Mouse (Mus musculus) frontal cortex, adult 2 months (tissue): ENCODE results near the gene Hectd4. TPM values are rescaled to one million over a fixed set of nuclear protein-coding genes. Genes with fewer than 3 reads are reported as not detected.

Source experiments
- DNase-seq, 2 experiments: peaks; one replicate each; pipeline ENCODE4 v3.0.0; 2022; ENCODE audit warnings: low spot score in 1 of 2; ENCODE audit errors: extremely low spot score in 1 of 2
- polyA plus RNA-seq: library from polyadenylated mRNA; depleted of rRNA; stranded (reverse); fragments of >200 nt; gene quantifications from 2 replicates; pipeline ENCODE4 v1.2.3, GENCODE M21; 2012

Gene Hectd4
- polyA plus RNA-seq, 1 experiment, result 77.4 TPM

DNA sequence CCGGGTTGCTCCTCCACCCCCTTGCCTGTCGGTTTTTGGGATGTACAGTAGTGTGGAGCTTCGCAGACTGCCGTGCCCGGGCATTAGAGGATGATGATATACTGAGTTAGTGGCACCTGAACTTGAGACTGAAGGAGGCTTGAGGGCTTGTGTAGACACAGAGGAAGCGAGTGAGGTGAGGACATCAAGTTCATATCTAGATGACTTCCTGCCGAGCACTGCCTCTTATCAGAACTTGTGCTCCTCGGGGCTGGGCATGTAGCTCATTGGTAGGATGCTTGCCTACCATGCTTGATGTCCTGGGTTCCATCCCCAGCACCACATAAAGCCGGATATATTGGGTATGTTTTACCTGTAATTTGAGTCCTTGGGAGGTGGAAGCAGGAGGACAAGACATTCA is 10.8 kb downstream of the Hectd4 start:
- DNase-seq, result no peak

DNA sequence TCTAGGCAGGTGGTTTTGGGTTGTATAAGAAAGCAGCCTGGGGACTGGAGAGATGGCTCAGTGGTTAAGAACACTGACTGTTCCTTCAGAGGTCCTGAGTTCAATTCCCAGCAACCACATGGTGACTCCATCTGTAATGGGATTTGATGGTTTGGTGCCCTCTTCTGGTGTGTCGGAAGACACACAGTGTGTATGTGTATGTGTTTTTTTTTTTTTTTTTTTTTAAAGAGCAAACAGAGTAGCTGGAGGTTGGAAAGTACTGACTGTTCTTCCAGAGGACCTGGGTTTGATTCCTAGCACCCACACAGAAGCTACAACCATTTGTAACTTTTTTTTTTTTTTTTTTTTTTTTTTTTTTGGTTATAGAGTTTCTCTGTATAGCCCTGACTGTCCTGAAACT is 12.8 kb downstream of the Hectd4 start:
- no peak for DNase-seq

DNA sequence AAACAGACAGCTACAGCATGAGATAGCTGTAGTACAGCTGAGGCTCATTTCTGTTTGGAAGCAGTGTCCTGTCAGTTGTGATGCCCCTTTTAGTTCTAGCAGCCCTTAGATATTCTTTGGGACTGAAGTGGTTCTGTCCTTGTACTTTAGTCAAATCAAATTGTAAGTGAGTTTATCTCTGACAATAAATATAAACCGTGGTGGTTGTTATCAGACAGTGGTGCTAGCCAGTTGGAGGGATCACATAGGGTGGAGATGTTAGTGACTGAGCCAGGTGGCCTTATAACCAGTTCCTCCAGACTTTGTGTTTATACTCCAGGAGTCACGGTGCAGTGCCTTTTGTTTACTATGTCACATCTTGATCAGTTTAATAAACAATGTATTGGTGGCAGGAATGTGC is 13.7 kb downstream of the Hectd4 start:
- no peak for DNase-seq

DNA sequence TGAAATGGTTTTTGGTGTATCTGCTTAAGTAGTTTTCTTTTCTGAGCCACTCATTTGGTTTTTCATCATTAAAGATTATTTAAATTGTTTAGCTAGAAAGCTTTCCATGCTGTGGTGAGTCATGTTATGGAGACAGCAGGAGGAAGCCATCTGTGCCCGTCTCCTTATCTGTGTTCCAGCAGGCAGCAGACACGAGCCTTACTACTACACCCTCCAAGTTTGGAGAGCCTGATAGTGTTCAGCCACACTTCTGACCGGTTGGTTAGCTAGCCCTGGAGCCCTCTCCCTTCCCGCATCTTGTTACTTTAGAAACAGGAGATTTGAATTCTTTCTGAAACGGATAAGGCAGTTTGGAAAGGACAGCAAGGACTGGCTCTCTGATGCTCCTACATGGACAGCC is 16.2 kb downstream of the Hectd4 start:
- peak; percentile 61 to 74 for DNase-seq

DNA sequence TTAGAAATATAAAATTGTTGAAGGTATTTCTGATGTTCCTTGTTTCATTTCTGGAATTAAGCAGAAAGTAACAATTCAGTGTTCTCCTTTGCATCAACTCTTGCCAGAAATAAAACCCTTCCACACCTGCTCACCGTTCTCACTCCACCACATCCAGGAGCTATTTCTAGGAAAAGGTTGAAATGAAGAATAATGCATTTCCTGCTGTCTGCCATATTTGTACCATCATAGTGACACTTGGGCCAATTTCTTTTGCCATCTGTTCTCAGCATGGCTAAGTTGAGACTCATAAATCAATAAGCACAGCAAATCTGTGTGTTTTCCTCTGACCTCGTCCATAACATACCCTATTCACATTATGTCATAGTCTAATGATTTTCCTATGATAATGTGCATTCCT is 18.2 kb downstream of the Hectd4 start:
- DNase-seq, result no peak

DNA sequence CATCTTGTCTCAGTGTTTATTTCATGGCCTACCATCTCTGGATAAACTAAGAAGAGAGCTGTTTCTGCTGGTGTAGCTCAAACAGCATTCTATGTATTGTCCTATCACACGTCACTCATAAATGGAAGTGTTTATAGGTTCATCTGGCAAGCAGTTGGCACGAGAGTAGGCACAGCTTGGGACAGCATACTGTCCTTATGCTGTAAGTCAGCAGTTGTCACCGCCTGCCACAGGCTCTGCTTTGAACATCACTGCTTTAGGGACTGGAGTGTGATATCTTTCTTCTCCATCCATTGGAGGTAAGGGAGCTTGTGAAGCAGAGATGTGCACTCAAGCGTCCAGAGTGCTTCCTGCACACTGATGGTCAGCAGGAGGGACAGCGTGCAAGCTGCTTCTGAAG is 19.8 kb downstream of the Hectd4 start:
- no peak for DNase-seq

DNA sequence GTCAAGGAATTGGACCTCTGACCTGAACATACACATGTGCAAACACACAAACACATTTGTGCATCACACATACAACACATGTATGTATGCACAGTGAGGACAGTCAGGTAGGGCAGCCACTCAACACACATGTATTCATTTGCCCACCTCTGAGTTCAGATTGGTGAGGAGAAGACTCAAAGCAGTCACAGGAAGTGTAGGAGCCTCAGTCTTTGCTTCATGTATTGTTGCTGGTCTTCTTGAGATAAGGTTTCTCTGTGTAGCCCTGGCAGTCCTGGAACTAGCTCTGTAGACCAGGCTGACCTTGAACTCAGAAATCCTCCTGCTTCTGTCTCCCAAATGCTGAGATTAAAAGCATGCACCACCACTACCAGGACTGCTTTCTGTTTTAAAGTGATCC is 21.2 kb downstream of the Hectd4 start:
- no peak for DNase-seq

DNA sequence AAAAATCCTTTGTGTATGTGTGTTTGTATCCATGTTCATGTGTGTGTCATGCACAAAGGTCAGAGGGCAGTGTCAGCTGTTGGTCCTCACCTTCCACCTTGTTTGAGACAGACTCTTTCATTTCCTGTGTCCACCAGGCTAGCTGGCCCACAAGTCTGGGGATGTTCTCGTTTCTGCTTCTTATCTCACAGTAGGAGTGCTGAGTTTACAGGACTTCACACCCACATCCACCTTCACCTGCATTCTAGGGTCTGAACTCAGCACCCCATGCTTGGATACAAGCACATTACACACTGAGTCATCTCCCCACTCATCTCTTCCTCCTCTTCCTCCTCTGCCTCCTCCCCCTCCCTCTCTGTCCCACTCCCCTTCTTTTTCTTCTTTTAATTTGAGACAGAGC is 22.2 kb downstream of the Hectd4 start:
- DNase-seq, result no peak

DNA sequence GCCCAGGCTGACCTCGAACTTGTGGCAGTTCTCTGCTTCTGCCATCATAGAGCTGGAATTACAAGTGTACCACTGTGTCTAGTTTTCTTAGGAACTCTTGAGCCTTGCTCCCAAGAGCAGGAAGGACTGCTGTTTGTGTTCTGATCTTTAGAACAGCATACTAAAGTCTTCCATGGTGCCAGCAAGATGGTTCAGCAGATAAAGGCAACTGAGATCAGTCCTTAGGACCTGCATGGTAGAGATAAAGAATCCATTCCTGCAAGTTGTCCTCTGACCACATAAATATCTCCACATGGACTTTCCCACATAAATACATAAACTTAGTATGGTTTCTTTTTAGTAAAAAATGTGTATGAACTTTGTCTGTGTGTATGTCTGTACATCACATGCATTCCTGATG is 22.7 kb downstream of the Hectd4 start:
- DNase-seq, result no peak

DNA sequence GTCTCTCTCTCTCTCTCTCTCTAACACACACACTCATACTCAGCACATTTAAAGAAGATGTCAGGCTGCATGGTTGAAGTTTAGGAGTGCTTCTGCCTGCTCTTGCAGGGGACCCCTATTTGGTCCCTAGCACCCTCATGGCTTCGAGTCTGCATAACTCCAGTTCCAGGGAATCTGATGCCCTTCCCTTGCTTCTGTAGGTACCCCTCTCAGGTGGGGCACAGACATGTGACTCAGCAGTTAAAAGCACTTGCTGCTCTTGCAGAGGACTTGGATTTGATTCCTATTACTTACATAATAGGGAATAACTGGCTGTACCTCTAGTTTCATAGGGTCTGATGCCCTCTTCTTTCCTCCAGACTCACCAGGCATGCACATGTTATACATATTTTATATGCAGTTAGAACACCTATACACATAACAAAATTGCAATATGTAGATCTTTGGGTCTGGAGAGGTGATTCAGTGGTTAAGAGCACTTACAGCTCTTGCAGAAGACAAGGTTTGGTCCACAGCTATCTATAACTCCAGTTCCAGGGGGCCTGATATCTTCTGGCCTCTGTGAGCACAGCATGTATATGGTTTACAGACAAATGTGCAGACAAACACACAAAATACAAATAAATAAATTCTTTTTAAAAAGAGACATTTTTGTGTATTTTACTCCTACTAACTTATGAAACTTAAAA is 23.8 kb downstream of the Hectd4 start:
- DNase-seq, result no peak

DNA sequence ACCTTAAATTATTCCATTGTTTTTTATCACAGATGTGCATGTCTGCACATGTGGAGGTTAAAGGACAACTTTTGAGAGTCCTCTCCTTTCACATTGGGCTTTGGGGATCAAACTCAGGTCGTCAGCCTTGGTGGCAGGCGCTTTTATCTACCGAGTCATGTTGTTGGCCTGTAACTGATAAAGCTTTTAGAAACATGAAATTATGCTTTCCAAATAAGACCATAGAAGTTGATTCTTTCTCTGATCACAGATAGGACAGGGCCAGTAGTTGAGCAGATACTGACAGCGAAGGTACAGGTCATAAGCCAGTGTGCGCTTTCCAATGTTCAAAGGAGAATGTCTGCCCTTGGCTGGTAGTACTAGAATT is 24.3 kb downstream of the Hectd4 start:
- no peak for DNase-seq

DNA sequence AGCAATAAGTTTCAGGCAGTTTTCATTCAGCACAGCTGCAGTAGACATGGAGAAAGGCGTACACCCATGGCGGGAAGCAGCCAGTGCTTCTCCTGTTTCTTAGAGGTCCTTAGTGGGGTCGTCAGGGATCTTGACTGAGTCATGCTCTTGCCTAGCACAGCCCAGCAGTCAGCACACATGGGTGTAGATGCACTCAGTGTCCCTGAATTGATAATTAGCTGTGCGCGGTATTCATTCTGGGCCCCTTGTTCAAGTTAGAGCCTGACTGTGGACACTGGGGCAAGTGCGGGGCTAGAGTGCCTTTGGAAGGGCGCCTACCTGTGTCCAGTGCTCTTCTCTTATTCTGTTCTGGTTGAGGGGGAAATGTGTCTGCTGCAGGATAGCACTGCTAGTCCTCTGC is 25.2 kb downstream of the Hectd4 start:
- DNase-seq, result no peak

DNA sequence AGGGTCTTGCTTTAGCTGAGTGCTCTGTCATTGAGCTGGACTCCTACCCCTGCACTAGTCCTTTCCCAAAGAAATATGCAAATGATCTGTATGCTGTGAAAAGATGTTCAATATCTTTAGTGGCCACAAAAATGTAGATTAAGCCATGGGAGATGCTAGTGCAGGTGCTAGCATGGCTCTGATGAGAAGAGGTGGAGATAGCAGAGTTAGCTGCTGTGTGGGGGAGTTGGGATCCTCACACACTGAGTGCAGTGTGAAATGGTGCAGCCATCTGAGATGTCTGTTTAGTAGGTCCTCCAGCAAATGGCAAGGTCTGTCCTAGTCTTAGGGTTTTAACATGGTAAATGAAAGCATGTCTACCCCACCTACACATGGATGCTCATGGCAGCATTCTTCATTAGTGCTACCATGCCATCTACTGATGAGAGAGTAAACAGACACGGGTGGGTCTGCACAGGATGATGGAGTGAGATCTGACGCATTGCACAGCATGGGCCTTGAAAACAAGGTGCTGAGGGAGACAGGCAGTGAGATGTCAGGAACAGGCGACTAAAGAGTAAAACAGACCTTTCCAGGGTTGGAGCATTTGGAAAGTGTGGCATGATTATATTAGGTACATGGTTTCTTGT is 28.9 kb downstream of the Hectd4 start:
- DNase-seq, result peak in 1 of 2 experiments; percentile 17

DNA sequence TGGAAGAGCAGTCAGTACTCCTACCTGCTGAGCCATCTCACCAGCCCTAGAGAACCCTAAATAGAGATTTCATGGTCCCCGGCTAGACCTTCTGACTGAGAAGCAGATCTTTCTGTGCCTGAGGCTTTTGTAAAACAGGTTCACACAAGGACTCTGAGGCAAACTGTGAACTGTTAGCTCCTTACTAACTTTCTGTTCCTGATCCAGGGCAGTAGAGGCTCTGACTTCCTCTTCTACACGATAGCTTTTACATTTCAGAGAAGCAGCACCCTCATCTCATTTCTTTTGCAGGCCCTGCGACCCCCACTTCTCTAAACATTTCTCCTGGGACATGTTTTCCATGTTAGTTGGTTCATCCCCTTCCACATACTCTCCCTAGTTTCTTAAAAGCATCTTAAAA is 29.7 kb downstream of the Hectd4 start:
- no peak for DNase-seq

DNA sequence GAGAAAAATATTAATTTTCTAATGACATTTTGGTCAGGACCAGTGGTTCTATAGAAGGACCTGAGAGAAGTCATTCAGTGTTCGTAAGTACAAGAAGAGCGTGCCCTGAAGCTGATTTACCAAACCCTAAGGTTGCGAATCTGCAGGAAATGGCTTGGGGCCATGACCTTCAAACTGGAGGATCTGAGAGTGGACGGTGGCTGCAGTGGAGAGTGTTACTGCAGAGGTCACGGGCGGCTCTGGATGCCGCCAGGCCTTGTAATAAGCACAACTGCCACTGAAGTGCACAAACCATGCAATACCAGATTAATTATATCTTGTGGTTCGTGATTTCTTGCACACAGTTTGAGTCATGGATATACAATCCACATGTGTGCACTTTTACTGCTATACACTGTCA is 31.8 kb downstream of the Hectd4 start:
- no peak for DNase-seq

DNA sequence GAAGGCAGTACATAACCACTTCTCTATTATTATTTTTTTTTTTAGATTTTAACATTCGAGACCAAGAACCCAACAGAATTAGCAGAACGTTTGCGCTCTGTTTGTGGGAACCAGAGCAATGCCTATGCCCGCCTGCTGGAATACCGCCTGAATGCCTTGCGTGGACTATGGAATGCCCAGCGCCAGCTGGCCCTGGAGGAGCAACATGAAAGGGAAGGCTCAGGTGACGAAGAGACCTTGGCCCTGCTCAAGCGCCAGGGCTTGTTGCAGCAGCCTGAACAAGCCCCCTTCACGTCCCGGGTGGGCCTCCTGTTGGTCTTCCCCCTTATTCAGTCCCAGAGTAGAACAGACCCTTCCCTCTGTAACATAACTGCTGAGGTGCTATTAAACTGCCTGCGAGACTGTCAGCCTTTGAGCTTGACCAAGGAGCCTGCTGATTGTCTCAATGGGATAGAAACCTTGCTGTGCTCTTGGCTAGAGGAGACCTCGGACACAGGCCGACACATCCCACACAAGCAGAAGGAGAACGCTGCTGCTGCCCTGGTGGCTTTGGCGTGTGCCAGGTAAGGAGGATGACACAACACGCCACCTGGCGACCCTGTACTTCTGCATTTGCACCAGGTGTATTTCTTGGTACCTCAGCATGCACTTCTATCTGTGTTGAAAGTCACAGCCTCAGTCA is 33.9 kb downstream of the Hectd4 start:
- DNase-seq, result no peak

DNA sequence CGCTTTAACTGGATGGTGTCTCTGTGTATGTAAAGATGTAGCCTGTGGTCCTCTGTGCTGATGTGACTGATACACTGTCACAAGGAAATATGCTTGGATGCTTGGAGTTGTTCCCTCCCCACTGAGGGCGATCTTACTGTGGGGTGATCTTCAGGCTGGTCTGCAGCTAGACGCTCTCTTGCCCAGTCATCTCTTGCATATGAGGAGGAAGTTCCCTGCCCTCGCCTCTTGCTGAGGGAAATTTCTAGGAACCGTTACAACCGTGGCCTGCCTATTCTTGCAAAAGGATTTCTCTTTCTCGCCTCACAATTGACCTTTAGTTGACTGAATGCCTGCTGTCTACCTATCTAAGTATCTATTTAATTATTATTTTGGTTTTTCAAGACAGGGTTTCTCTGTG is 35.0 kb downstream of the Hectd4 start:
- DNase-seq, result no peak

DNA sequence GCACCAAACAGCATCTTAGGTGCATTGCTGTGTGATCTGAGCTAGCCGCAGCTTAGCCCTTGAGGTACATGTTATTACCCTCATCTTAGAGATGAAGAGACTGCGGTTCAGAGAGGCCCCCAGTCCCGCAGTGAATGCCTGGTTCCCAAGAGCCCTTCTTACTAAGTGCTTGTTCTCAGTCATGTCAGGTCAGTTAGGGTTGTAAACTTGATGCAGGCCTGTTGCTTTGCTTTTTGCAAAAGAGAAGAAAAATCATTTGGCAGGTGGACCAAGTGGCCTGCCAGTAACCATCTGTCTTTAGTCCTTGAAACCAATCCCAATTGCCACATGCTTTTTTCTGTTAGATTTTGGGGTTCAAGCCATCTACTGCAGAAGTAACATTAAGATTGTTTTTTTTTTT is 41.8 kb downstream of the Hectd4 start:
- no peak for DNase-seq

DNA sequence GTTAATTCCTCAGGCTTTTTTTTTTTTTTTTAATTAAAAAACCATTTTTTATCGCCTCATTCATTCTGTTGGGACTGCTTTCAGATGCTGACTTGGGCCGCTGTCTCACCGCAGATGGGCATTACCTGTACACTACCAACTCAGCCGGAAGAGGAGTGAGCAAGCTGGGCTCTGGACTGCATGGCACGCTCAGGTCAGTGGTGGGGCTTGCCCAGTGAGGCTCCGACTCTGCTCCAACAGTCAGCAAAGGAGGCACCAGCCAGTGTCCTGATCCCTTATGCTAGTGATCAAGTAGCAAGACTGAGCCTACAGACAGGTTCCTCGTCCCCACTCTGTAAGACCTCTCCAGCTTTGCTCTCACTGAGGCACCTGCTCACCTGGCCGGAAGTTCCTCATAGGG is 42.4 kb downstream of the Hectd4 start:
- no peak for DNase-seq

DNA sequence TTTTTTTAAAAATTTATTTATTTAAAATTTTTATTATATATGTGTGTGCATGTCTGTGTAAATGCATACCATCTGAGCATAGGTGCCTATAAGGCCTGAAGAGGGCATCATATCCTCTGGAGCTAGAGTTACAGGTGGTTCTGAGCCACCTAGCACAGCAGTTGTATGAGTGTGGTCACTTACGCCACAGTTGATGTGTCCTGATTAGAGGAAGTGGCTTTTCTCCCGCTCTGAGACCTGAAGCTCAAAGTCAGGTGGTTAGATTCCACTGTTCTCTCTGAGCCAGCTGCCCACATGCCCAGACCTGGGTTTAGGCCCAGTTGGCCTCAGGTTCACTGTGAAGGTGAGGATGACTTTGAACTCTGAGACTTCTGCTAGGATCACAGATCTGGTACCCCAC is 44.6 kb downstream of the Hectd4 start:
- DNase-seq, result no peak

DNA sequence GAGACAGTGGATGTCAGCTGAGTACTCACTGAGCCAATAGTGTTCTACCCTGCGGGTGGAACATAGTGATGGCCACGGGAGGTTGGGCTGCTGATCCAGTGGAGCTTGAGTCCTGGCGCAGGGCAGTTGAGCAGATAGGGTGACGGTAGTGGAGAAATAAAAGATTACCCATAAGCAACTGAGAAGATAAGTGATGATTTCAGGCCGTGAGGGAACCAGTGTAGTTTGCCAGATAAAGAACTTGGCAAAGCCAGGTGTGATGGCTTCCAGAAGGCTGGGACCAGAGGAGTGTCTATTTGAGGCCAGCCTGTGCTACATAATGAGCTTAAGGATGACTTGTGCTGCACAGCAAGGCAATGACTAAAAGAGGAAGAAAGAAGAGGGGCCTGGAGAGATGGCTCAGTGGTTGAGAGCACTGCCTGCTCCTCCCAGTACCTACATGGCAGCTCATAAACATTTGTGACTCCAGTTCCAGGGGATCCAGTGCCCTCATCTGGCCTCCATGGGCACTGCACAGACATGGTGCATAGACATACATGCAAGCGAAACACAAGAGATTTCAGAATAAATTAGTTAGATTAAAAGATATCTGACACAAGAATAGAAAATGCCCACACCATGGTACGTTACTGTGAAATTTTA is 46.8 kb downstream of the Hectd4 start:
- DNase-seq, result peak in 1 of 2 experiments; percentile 69

DNA sequence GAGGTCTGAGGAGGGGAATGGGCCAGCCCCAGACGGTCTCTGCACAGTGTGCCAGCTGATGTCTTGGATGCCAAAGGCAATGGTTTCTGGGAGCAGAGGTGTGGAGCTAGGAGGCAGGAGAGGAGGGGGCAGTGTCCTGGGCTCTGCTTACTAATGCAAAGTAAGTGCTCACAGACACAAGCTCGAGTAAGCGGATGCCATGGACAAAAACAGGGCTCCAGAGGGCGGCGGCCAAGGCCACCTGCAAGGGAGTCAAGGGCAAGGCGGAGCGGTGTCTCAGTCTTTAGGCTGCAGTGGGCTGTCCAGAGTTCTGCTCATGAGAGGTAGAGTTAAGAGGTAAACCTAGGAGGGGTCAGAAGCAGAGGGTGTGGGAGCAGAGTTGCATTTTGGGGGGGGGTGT is 51.0 kb downstream of the Hectd4 start:
- no peak for DNase-seq
